Mouse (Mus musculus) C2C12 (cell line): ENCODE data around the gene Abcb11.

Experiments
- CEBPB ChIP-seq: IDR thresholded peaks from one replicate; pipeline ENCODE4 v1.6.1; 2011; ENCODE audit warnings: low read depth, mild to moderate bottlenecking, control low read depth, moderate library complexity
- CTCF ChIP-seq: IDR thresholded peaks from one replicate; pipeline ENCODE4 v1.5.1; 2011; ENCODE audit not compliant: control insufficient read depth, insufficient read depth, insufficient read length
- FOSL1 ChIP-seq: IDR thresholded peaks from one replicate; pipeline ENCODE4 v1.8.0; 2011; ENCODE audit warnings: mild to moderate bottlenecking, low read length; ENCODE audit not compliant: poor library complexity, insufficient read depth, severe bottlenecking
- MAX ChIP-seq: IDR thresholded peaks from one replicate; pipeline ENCODE4 v1.6.1; 2011; ENCODE audit warnings: mild to moderate bottlenecking, control low read depth
- USF1 ChIP-seq: IDR thresholded peaks from one replicate; pipeline ENCODE4 v1.6.1; 2011; ENCODE audit warnings: low read depth, mild to moderate bottlenecking, control low read depth, moderate library complexity

- no peak for TF ChIP-seq CEBPB
- TF ChIP-seq CTCF = no peak
- no peak for TF ChIP-seq USF1
- TF ChIP-seq MAX = no peak
- TF ChIP-seq FOSL1 = no peak
Measured at GRCm38 (mm10) chr2:69342496-69343221, at the start of gene Abcb11.
